Mouse (Mus musculus) ES-E14 (cell line): ENCODE measurements around the gene Pcdh8. TPM values are rescaled to one million over a fixed set of nuclear protein-coding genes. Genes with fewer than 3 reads are reported as not detected.

Source experiments
- DNase-seq: peaks from one replicate; pipeline ENCODE4 v3.0.0-alpha.2; 2013; ENCODE audit warnings: low read depth, low spot score
- H3K27ac ChIP-seq: 2 replicates; pipeline ENCODE4 v1.5.1; 2012; ENCODE audit warnings: low read depth, mild to moderate bottlenecking, low read length, moderate library complexity, mixed read lengths; ENCODE audit not compliant: poor library complexity, insufficient read depth, severe bottlenecking
- H3K36me3 ChIP-seq: 2 replicates; pipeline ENCODE4 v1.6.1; 2012; ENCODE audit warnings: mild to moderate bottlenecking, low read length, moderate library complexity, mixed read lengths; ENCODE audit not compliant: control insufficient read depth, poor library complexity, insufficient read depth, severe bottlenecking
- H3K4me1 ChIP-seq, 2 experiments: fragments of 150-350 bp in 1 of 2; sonication (generic) in 1 of 2; 2 replicates each; pipeline ENCODE4 v1.6.1; 2012; ENCODE audit warnings: low read length in 2 of 2, mild to moderate bottlenecking in 1 of 2, mixed read lengths in 1 of 2; ENCODE audit not compliant: control insufficient read depth in 2 of 2, insufficient read depth in 2 of 2, poor library complexity in 1 of 2
- H3K4me3 ChIP-seq, 2 experiments: fragments of 150-350 bp in 1 of 2; sonication (generic) in 1 of 2; 2 replicates each; pipeline ENCODE4 v1.5.1; 2012; ENCODE audit warnings: low read length in 2 of 2, low read depth in 1 of 2, mild to moderate bottlenecking in 1 of 2, mixed read lengths in 1 of 2; ENCODE audit not compliant: insufficient read depth in 1 of 2, poor library complexity in 1 of 2, severe bottlenecking in 1 of 2
- H3K9ac ChIP-seq: 2 replicates; pipeline ENCODE4 v1.6.1; 2012; ENCODE audit warnings: low read depth, mild to moderate bottlenecking, low read length, mixed read lengths; ENCODE audit not compliant: poor library complexity, insufficient read depth, severe bottlenecking
- H3K9me3 ChIP-seq: fragments of 150-350 bp; sonication (generic); 2 replicates; pipeline ENCODE4 v1.6.1; 2012; ENCODE audit warnings: low read depth, mild to moderate bottlenecking, low read length; ENCODE audit not compliant: control insufficient read depth, insufficient read depth
- CHD2 ChIP-seq: IDR thresholded peaks from 2 replicates; pipeline ENCODE4 v1.6.1; 2014; ENCODE audit warnings: mild to moderate bottlenecking, low read depth, low read length, inconsistent platforms
- HCFC1 ChIP-seq: IDR thresholded peaks from 2 replicates; pipeline ENCODE4 v1.6.1; 2012; ENCODE audit warnings: low read length, inconsistent platforms, borderline replicate concordance; ENCODE audit not compliant: insufficient read depth
- MAFK ChIP-seq: IDR thresholded peaks from 2 replicates; pipeline ENCODE4 v1.6.1; 2014; ENCODE audit warnings: mild to moderate bottlenecking, low read depth, low read length, inconsistent platforms; ENCODE audit not compliant: insufficient read depth
- ZC3H11A ChIP-seq: IDR thresholded peaks from 2 replicates; pipeline ENCODE4 v1.6.1; 2012; ENCODE audit warnings: low read depth, mild to moderate bottlenecking, inconsistent platforms, low read length, borderline replicate concordance
- ZNF384 ChIP-seq: IDR thresholded peaks from 2 replicates; pipeline ENCODE4 v1.6.1; 2012; ENCODE audit warnings: low read depth, low read length, inconsistent platforms
- in situ Hi-C, 2 experiments: fragments of 600-800 bp; cut with MboI; formaldehyde crosslinking; loops; one replicate each; pipeline ENCODE4 v1.15.1; 2025; ENCODE audit warnings: low sequenced_read_pairs in 2 of 2, inconsistent platforms in 1 of 2; ENCODE audit not compliant: unreplicated experiment in 2 of 2
- total RNA-seq: library from RNA; depleted of rRNA; stranded (reverse); fragments of 300-350 nt; gene quantifications from 2 replicates; pipeline ENCODE4 v1.2.3, GENCODE M21; 2012

Pcdh8 gene
- total RNA-seq, 1 experiment = 0.94 TPM

GRCm38 (mm10) chr14:79769618-79770017 is 1.5 kb downstream of the Pcdh8 start:
- H3K4me1 ChIP-seq = peaks cover 0 to 4% of the 10 kb centered on the region in 2 experiments; a peak in 2 of 4 replicates
- H3K9me3 ChIP-seq = no peaks in the 10 kb centered on the region
- in situ Hi-C loops = no loop called here
- no peak overlapping the region for H3K27ac ChIP-seq
- H3K9ac ChIP-seq = no peak overlapping the region
- peak overlapping the region; percentile 46 to 47 for H3K4me3 ChIP-seq
- TF ChIP-seq ZC3H11A = peak; percentile 72; the same call in 1 of the 2 replicates
- TF ChIP-seq HCFC1 = no peak
- H3K36me3 ChIP-seq = no peaks in the 10 kb centered on the region
- DNase-seq = no peak

GRCm38 (mm10) chr14:79768996-79769395 is 2.1 kb downstream of the Pcdh8 start:
- H3K4me1 ChIP-seq = peaks cover 0 to 4% of the 10 kb centered on the region in 2 experiments; a peak in 2 of 4 replicates
- H3K9me3 ChIP-seq = no peaks in the 10 kb centered on the region
- H3K27ac ChIP-seq = no peak overlapping the region
- in situ Hi-C loops = no loop called here
- TF ChIP-seq ZC3H11A (no peak), HCFC1 (no peak), MAFK (no peak), CHD2 (no peak), ZNF384 (no peak)
- H3K36me3 ChIP-seq = no peaks in the 10 kb centered on the region
- H3K4me3 ChIP-seq = peak overlapping the region; percentile 17 to 46; a peak in 2 of 4 replicates
- no peak overlapping the region for H3K9ac ChIP-seq
- no peak for DNase-seq

GRCm38 (mm10) chr14:79768076-79768830 is 2.9 kb downstream of the Pcdh8 start:
- no peak for DNase-seq
- no peak for TF ChIP-seq ZC3H11A
- Histone ChIP-seq H3K9ac (peak overlapping the region; percentile 13; the same call in 1 of the 2 replicates), H3K36me3 (no peaks in the 10 kb centered on the region), H3K9me3 (no peaks in the 10 kb centered on the region), H3K4me1 (peaks cover 0 to 4% of the 10 kb centered on the region in 2 experiments; a peak in 2 of 4 replicates), H3K27ac (no peak overlapping the region), H3K4me3 (peak overlapping the region; percentile 17 to 46; a peak in 3 of 4 replicates)
- in situ Hi-C loops = no loop called here

- no peak for DNase-seq
- Histone ChIP-seq H3K9me3 (no peaks in the 10 kb centered on the region), H3K27ac (no peak overlapping the region), H3K4me1 (peaks cover 0 to 4% of the 10 kb centered on the region in 2 experiments; a peak in 2 of 4 replicates), H3K9ac (no peak overlapping the region), H3K4me3 (no peak overlapping the region), H3K36me3 (no peaks in the 10 kb centered on the region)
- in situ Hi-C loops = no loop called here
- no peak for TF ChIP-seq CHD2
- no peak for TF ChIP-seq ZC3H11A
- TF ChIP-seq ZNF384 = no peak
- no peak for TF ChIP-seq HCFC1
- no peak for TF ChIP-seq MAFK
Observed at GRCm38 (mm10) chr14:79767601-79768000, 3.5 kb downstream of the Pcdh8 start.
